Mouse (Mus musculus): Measurements from ENCODE around the gene Tom1l2. TPM values are rescaled to one million over a fixed set of nuclear protein-coding genes. Genes with fewer than 3 reads are reported as not detected.

Tom1l2 gene
- total and polyA plus RNA-seq, 2 experiments from 2014 or later: 31.3 to 77.3 TPM

- Histone ChIP-seq H3K36me3 (replicated peaks; ENCODE audit: control insufficient read depth, insufficient read depth, low read length) (no peaks in the 10 kb centered on the region), H3K27me3 (ENCODE audit: control insufficient read depth, insufficient read depth, low read length) (no peaks in the 10 kb centered on the region), H3K9me3 (replicated peaks; ENCODE audit: control insufficient read depth, low read length) (no peaks in the 10 kb centered on the region), H3K4me3 (ENCODE audit: low read depth, low read length) (no peak overlapping the region), H3K27ac (ENCODE audit: low read depth) (peak overlapping the region; percentile 35), H3K4me1 (ENCODE audit: control insufficient read depth, insufficient read depth) (no peaks in the 10 kb centered on the region; the same call in none of the 2 replicates), H3K4me2 (ENCODE audit: low read depth, low read length) (no peak overlapping the region), H3K9ac (replicated peaks; ENCODE audit: low read depth, low read length) (no peak overlapping the region)
- no peak for DNase-seq (ENCODE audit: low spot score)
- WGBS: 81% methylated on average over 5 of the region's 5 CpGs
- TF ChIP-seq CTCF (IDR thresholded peaks at IDR 0.05; ENCODE audit: low read depth): no peak
- TF ChIP-seq EP300 (IDR thresholded peaks at IDR 0.05; ENCODE audit: low read depth): no peak
- ATAC-seq (ENCODE audit: insufficient read depth, low read depth): no peak
Measured at GRCm38 (mm10) chr11:60333461-60333860, 19.2 kb downstream of the Tom1l2 start.

- Histone ChIP-seq H3K36me3 (replicated peaks; ENCODE audit: control insufficient read depth, insufficient read depth, low read length) (no peaks in the 10 kb centered on the region), H3K4me2 (ENCODE audit: low read depth, low read length) (no peak overlapping the region), H3K27me3 (ENCODE audit: control insufficient read depth, insufficient read depth, low read length) (no peaks in the 10 kb centered on the region), H3K9me3 (replicated peaks; ENCODE audit: control insufficient read depth, low read length) (no peaks in the 10 kb centered on the region), H3K4me3 (ENCODE audit: low read depth, low read length) (no peak overlapping the region), H3K27ac (ENCODE audit: low read depth) (no peak overlapping the region), H3K4me1 (ENCODE audit: control insufficient read depth, insufficient read depth) (no peaks in the 10 kb centered on the region; the same call in none of the 2 replicates), H3K9ac (replicated peaks; ENCODE audit: low read depth, low read length) (no peak overlapping the region)
- no peak for DNase-seq (ENCODE audit: low spot score)
- TF ChIP-seq CTCF (IDR thresholded peaks at IDR 0.05; ENCODE audit: low read depth) (no peak), EP300 (IDR thresholded peaks at IDR 0.05; ENCODE audit: low read depth) (no peak)
- WGBS: 82% methylated on average over 4 of the region's 4 CpGs
- no peak for ATAC-seq (ENCODE audit: insufficient read depth, low read depth)
Measured at GRCm38 (mm10) chr11:60330551-60330950, 22.2 kb downstream of the Tom1l2 start.

GRCm38 (mm10) chr11:60323731-60324130 is 29.0 kb downstream of the Tom1l2 start:
- Histone ChIP-seq H3K36me3 (replicated peaks; ENCODE audit: control insufficient read depth, insufficient read depth, low read length) (no peaks in the 10 kb centered on the region), H3K4me3 (ENCODE audit: low read depth, low read length) (no peak overlapping the region), H3K27me3 (ENCODE audit: control insufficient read depth, insufficient read depth, low read length) (no peaks in the 10 kb centered on the region), H3K4me2 (ENCODE audit: low read depth, low read length) (no peak overlapping the region), H3K27ac (ENCODE audit: low read depth) (no peak overlapping the region), H3K4me1 (ENCODE audit: control insufficient read depth, insufficient read depth) (peaks cover 17% of the 10 kb centered on the region), H3K9me3 (replicated peaks; ENCODE audit: control insufficient read depth, low read length) (no peaks in the 10 kb centered on the region), H3K9ac (replicated peaks; ENCODE audit: low read depth, low read length) (no peak overlapping the region)
- DNase-seq (ENCODE audit: low spot score) (no peak), ATAC-seq (ENCODE audit: insufficient read depth, low read depth) (no peak)
- TF ChIP-seq CTCF (IDR thresholded peaks at IDR 0.05; ENCODE audit: low read depth) (no peak), EP300 (IDR thresholded peaks at IDR 0.05; ENCODE audit: low read depth) (no peak)

GRCm38 (mm10) chr11:60321438-60321837 is 31.3 kb downstream of the Tom1l2 start:
- no peak overlapping the region for H3K9ac ChIP-seq (replicated peaks; ENCODE audit: low read depth, low read length)
- H3K4me3 ChIP-seq (ENCODE audit: low read depth, low read length): no peak overlapping the region
- no peaks in the 10 kb centered on the region for H3K27me3 ChIP-seq (ENCODE audit: control insufficient read depth, insufficient read depth, low read length)
- WGBS: 39% methylated on average over 2 of the region's 2 CpGs
- H3K9me3 ChIP-seq (replicated peaks; ENCODE audit: control insufficient read depth, low read length): no peaks in the 10 kb centered on the region
- no peak for ATAC-seq (ENCODE audit: insufficient read depth, low read depth)
- DNase-seq (ENCODE audit: low spot score): no peak
- TF ChIP-seq EP300 (IDR thresholded peaks at IDR 0.05; ENCODE audit: low read depth) (no peak), CTCF (IDR thresholded peaks at IDR 0.05; ENCODE audit: low read depth) (no peak)
- no peak overlapping the region for H3K4me2 ChIP-seq (ENCODE audit: low read depth, low read length)
- no peaks in the 10 kb centered on the region for H3K36me3 ChIP-seq (replicated peaks; ENCODE audit: control insufficient read depth, insufficient read depth, low read length)
- peak overlapping the region; percentile 49 for H3K27ac ChIP-seq (ENCODE audit: low read depth)
- peaks cover 21% of the 10 kb centered on the region for H3K4me1 ChIP-seq (ENCODE audit: control insufficient read depth, insufficient read depth)

GRCm38 (mm10) chr11:60320426-60321037 is 32.2 kb downstream of the Tom1l2 start:
- Histone ChIP-seq H3K36me3 (replicated peaks; ENCODE audit: control insufficient read depth, insufficient read depth, low read length) (no peaks in the 10 kb centered on the region), H3K4me2 (ENCODE audit: low read depth, low read length) (no peak overlapping the region), H3K9me3 (replicated peaks; ENCODE audit: control insufficient read depth, low read length) (no peaks in the 10 kb centered on the region), H3K4me1 (ENCODE audit: control insufficient read depth, insufficient read depth) (peaks cover 21% of the 10 kb centered on the region), H3K27me3 (ENCODE audit: control insufficient read depth, insufficient read depth, low read length) (no peaks in the 10 kb centered on the region), H3K27ac (ENCODE audit: low read depth) (no peak overlapping the region), H3K9ac (replicated peaks; ENCODE audit: low read depth, low read length) (no peak overlapping the region), H3K4me3 (ENCODE audit: low read depth, low read length) (no peak overlapping the region)
- WGBS: 61% methylated on average over 8 of the region's 8 CpGs
- no peak for DNase-seq (ENCODE audit: low spot score)
- no peak for ATAC-seq (ENCODE audit: insufficient read depth, low read depth)
- no peak for TF ChIP-seq CTCF (IDR thresholded peaks at IDR 0.05; ENCODE audit: low read depth)
- no peak for TF ChIP-seq EP300 (IDR thresholded peaks at IDR 0.05; ENCODE audit: low read depth)
